Mouse (Mus musculus) limb, embryonic 14.5 days (tissue): Measurements from ENCODE around the gene D430041D05Rik. TPM values are rescaled to one million over a fixed set of nuclear protein-coding genes. Genes with fewer than 3 reads are reported as not detected.

Source experiments
- ATAC-seq: fragments of 200-750 bp; cut with Nextera tagmentation; 2 replicates; pipeline ENCODE4 v1.8.0; 2017; ENCODE audit warnings: low read depth, moderate number of reproducible peaks, moderate TSS enrichment; ENCODE audit not compliant: low FRiP score
- DNase-seq: peaks from one replicate; pipeline ENCODE4 v3.0.0-alpha.2; 2015; ENCODE audit warnings: low spot score
- H3K27ac ChIP-seq: fragments of 300-500 bp; sonication (generic); replicated peaks from 2 replicates; pipeline ENCODE4 v1.5.1; 2014; ENCODE audit warnings: low read depth, mild to moderate bottlenecking, low read length, moderate library complexity, mixed read lengths
- H3K27me3 ChIP-seq: fragments of 300-500 bp; sonication (generic); 2 replicates; pipeline ENCODE4 v1.6.1; 2014; ENCODE audit warnings: low read length, mixed read lengths; ENCODE audit not compliant: control insufficient read depth, insufficient read depth
- H3K36me3 ChIP-seq: fragments of 300-500 bp; sonication (generic); 2 replicates; pipeline ENCODE4 v1.6.1; 2014; ENCODE audit warnings: mild to moderate bottlenecking, low read length, moderate library complexity, mixed read lengths; ENCODE audit not compliant: control insufficient read depth, insufficient read depth
- H3K4me1 ChIP-seq: fragments of 300-500 bp; sonication (generic); 2 replicates; pipeline ENCODE4 v1.6.1; 2014; ENCODE audit warnings: antibody characterized with exemption, low read length, mixed read lengths; ENCODE audit not compliant: control insufficient read depth, insufficient read depth
- H3K4me2 ChIP-seq: fragments of 300-500 bp; sonication (generic); replicated peaks from 2 replicates; pipeline ENCODE4 v1.6.1; 2014; ENCODE audit warnings: low read depth, mild to moderate bottlenecking, low read length, moderate library complexity; ENCODE audit not compliant: severe bottlenecking
- H3K4me3 ChIP-seq: fragments of 300-500 bp; sonication (generic); replicated peaks from 2 replicates; pipeline ENCODE4 v1.5.1; 2014; ENCODE audit warnings: low read length
- H3K9ac ChIP-seq: fragments of 300-500 bp; sonication (generic); 2 replicates; pipeline ENCODE4 v1.6.1; 2014; ENCODE audit warnings: mild to moderate bottlenecking, low read depth, low read length, moderate library complexity; ENCODE audit not compliant: severe bottlenecking
- H3K9me3 ChIP-seq: fragments of 300-500 bp; sonication (generic); 2 replicates; pipeline ENCODE4 v1.6.1; 2016; ENCODE audit warnings: low read length; ENCODE audit not compliant: control insufficient read depth
- POLR2A ChIP-seq: fragments of 200-500 bp; IDR thresholded peaks from 2 replicates; pipeline ENCODE4 v1.8.0; 2012; ENCODE audit warnings: inconsistent platforms, mild to moderate bottlenecking, moderate library complexity, borderline replicate concordance; ENCODE audit not compliant: insufficient read depth, insufficient read length; ENCODE audit errors: extremely low read depth
- WGBS: fragments of 180-500 bp; shearing (Covaris S2); extraction: QIAGEN DNeasy Blood & Tissue Kit; methylation state at CpG from one replicate; pipeline ENCODE4 v1.1.7; 2014; 5-methylcytosine and 5-hydroxymethylcytosine counted together
- polyA plus RNA-seq, 2 experiments: library from polyadenylated mRNA; depleted of rRNA in 1 of 2; stranded (reverse) in 1 of 2; unstranded in 1 of 2; fragments of >200 nt; fragmentation: Nextera tagmentation in 1 of 2; extraction: Ambion mirVana in 1 of 2; gene quantifications; 2 replicates each; pipeline versions ENCODE4 v1.2.1 to v1.2.3; 2012 to 2014

The D430041D05Rik gene
- 1.1 and 1.4 TPM in 2 replicates for polyA plus RNA-seq (2012; rRNA removed)
- polyA plus RNA-seq (2014; fragmentation: Nextera tagmentation; extraction: Ambion mirVana), result 1.1 and 1.7 TPM in 2 replicates

DNA sequence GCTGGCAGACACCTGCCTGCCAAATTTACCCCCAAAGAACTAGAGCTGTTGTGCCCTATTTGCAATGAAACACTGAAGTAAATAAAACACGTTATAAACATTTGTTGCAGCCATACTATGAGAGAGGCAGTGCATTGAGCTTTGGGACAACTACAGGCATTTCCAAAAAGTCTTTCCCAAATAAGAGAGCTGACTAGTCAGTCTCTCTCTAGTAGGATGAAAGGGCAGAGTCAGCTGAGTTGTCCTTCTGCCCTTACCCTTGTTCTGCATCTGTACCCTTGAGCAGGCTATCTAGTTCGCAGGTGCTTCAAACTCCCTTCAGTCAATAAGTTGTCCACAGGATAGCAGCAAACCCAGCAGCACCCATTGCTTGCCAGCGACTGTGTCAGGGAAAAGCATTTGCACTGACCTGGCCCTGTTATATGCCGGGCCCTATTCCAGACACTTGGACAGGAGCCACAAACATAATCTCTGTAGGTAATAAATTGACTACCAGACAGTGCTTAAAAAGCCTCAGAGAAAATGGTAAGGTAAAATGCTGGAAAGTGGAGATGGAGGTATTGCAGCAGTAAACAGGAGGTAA lies at the start of gene D430041D05Rik:
D430041D05Rik (minus strand) TSS at position 51 of the 583 bp plus-strand sequence.
- Histone ChIP-seq H3K9me3 (no peaks in the 10 kb centered on the region), H3K4me2 (peak within 1 kb of the TSS; percentile 100), H3K36me3 (no peaks in the 10 kb centered on the region), H3K27ac (no peak within 1 kb of the TSS), H3K4me1 (peaks cover 4% of the 10 kb centered on the region; the same call in 1 of the 2 replicates), H3K4me3 (peak within 1 kb of the TSS; percentile 63), H3K9ac (peak within 1 kb of the TSS; percentile 59), H3K27me3 (peaks cover 46% of the 10 kb centered on the region)
- ATAC-seq, result no peak
- no peak for DNase-seq
- WGBS, result 41% methylated on average over 4 of the region's 4 CpGs
- TF ChIP-seq POLR2A, result no peak

GRCm38 (mm10) chr2:104460021-104460420 lies 49.2 kb upstream of the D430041D05Rik start:
- DNase-seq, result no peak
- 36% methylated on average over 3 of the region's 3 CpGs for WGBS
- Histone ChIP-seq H3K36me3 (no peaks in the 10 kb centered on the region), H3K4me1 (no peaks in the 10 kb centered on the region), H3K27ac (no peak overlapping the region), H3K9ac (no peak overlapping the region), H3K9me3 (no peaks in the 10 kb centered on the region), H3K4me3 (no peak overlapping the region), H3K27me3 (no peaks in the 10 kb centered on the region), H3K4me2 (no peak overlapping the region)
- TF ChIP-seq POLR2A, result no peak
- no peak for ATAC-seq

GRCm38 (mm10) chr2:104458569-104459332 lies 47.9 kb upstream of the D430041D05Rik start:
- no peak for TF ChIP-seq POLR2A
- no peak for DNase-seq
- Histone ChIP-seq H3K36me3 (no peaks in the 10 kb centered on the region), H3K4me2 (no peak overlapping the region), H3K27me3 (no peaks in the 10 kb centered on the region), H3K4me3 (no peak overlapping the region), H3K9ac (no peak overlapping the region), H3K9me3 (no peaks in the 10 kb centered on the region), H3K27ac (no peak overlapping the region), H3K4me1 (no peaks in the 10 kb centered on the region)
- ATAC-seq, result no peak
- 90% methylated on average over 8 of the region's 8 CpGs for WGBS

DNA sequence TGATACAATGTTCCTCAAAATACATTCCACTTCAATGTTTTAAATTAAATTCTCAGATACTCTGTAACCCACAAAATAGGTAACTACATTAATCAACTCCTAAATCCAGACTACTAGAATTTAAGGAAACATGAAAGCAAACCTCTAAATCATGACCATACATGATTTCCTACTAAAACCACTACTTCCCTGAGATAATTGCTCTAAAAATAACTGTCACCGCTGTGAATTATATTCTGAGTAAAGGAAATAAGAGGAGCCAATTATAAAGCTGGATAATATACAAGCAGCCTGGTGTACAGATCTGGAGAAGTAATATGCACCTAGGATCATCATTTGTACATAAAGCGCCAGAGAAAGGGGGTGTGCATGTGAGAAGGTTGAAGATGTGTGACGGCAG lies 46.3 kb upstream of the D430041D05Rik start:
- Histone ChIP-seq H3K4me2 (no peak overlapping the region), H3K4me1 (no peaks in the 10 kb centered on the region), H3K9ac (no peak overlapping the region), H3K4me3 (no peak overlapping the region), H3K27ac (no peak overlapping the region), H3K9me3 (no peaks in the 10 kb centered on the region), H3K36me3 (no peaks in the 10 kb centered on the region), H3K27me3 (no peaks in the 10 kb centered on the region)
- ATAC-seq (no peak), DNase-seq (no peak)
- no peak for TF ChIP-seq POLR2A
- WGBS, result 55% methylated on average over 3 of the region's 3 CpGs

DNA sequence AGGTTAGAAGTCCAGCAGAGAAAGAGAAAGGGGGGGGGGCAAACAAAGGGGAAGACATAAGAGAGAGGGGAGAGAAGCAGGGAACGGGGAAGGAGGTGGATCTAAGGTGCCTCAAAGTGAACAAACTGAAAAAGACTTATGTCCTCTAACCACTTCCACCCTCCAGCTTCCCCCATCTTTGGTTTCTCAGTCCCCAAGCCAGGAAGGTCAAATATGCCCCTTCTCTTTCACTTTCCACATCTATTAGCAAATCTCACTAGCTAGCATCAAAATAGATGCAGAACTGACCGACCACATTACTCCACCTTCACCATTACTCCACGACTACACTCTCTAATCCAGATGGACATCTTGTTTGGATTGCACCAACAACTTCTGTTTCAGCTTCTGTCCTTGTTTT lies 39.9 kb upstream of the D430041D05Rik start:
- Histone ChIP-seq H3K36me3 (no peaks in the 10 kb centered on the region), H3K9ac (no peak overlapping the region), H3K27me3 (no peaks in the 10 kb centered on the region), H3K9me3 (no peaks in the 10 kb centered on the region), H3K4me3 (no peak overlapping the region), H3K27ac (no peak overlapping the region), H3K4me1 (no peaks in the 10 kb centered on the region), H3K4me2 (no peak overlapping the region)
- no peak for TF ChIP-seq POLR2A
- ATAC-seq, result no peak
- 81% methylated on average over 3 of the region's 3 CpGs for WGBS
- DNase-seq, result no peak
